Mouse (Mus musculus) limb, embryonic 15.5 days (tissue): ENCODE measurements around the gene Kmt5b. TPM values are rescaled to one million over a fixed set of nuclear protein-coding genes. Genes with fewer than 3 reads are reported as not detected.
A peak's percentile ranks its signal among the peaks of the same experiment; 100 is the strongest.

Experiments used
- ATAC-seq: fragments of 200-750 bp; cut with Nextera tagmentation; 2 replicates; pipeline ENCODE4 v1.8.0; 2017; ENCODE audit warnings: low read depth, moderate TSS enrichment; ENCODE audit not compliant: insufficient number of reproducible peaks, low FRiP score, low TSS enrichment
- H3K27ac ChIP-seq: fragments of 300-500 bp; sonication (generic); 2 replicates; pipeline ENCODE4 v1.5.1; 2015; ENCODE audit warnings: moderate library complexity, mild to moderate bottlenecking, inconsistent platforms
- H3K27me3 ChIP-seq: fragments of 300-500 bp; sonication (generic); 2 replicates; pipeline ENCODE4 v1.6.1; 2015; ENCODE audit warnings: inconsistent platforms
- H3K36me3 ChIP-seq: fragments of 300-500 bp; sonication (generic); 2 replicates; pipeline ENCODE4 v1.6.1; 2015; ENCODE audit warnings: inconsistent platforms
- H3K4me1 ChIP-seq: fragments of 300-500 bp; sonication (generic); 2 replicates; pipeline ENCODE4 v1.6.1; 2015; ENCODE audit warnings: inconsistent platforms
- H3K4me2 ChIP-seq: fragments of 300-500 bp; sonication (generic); 2 replicates; pipeline ENCODE4 v1.6.1; 2015; ENCODE audit warnings: mild to moderate bottlenecking, inconsistent platforms
- H3K4me3 ChIP-seq: fragments of 300-500 bp; sonication (generic); 2 replicates; pipeline ENCODE4 v1.5.1; 2015; ENCODE audit warnings: mild to moderate bottlenecking, inconsistent platforms
- H3K9ac ChIP-seq: fragments of 300-500 bp; sonication (generic); 2 replicates; pipeline ENCODE4 v1.6.1; 2015; ENCODE audit warnings: inconsistent platforms
- H3K9me3 ChIP-seq: fragments of 300-500 bp; sonication (generic); 2 replicates; pipeline ENCODE4 v1.6.1; 2016; ENCODE audit warnings: inconsistent platforms
- WGBS: fragments of 180-500 bp; shearing (Covaris S2); methylation state at CpG from one replicate; pipeline ENCODE4 v1.1.7; 2015; 5-methylcytosine and 5-hydroxymethylcytosine counted together
- polyA plus RNA-seq: library from polyadenylated mRNA; unstranded; fragments of >200 nt; fragmentation: Nextera tagmentation; extraction: Ambion mirVana; gene quantifications from 2 replicates; pipeline ENCODE4 v1.2.1, GENCODE M21; 2015

Gene Kmt5b
- polyA plus RNA-seq, 1 experiment from 2014 or later = 29.0 TPM

GRCm38 (mm10) chr19:3832851-3833353, 65.7 kb downstream of the Kmt5b start:
- Histone ChIP-seq H3K36me3 (no peaks in the 10 kb centered on the region), H3K9me3 (no peaks in the 10 kb centered on the region; the same call in 1 of the 2 replicates), H3K4me3 (no peak overlapping the region), H3K27me3 (no peaks in the 10 kb centered on the region), H3K4me1 (no peaks in the 10 kb centered on the region), H3K27ac (no peak overlapping the region), H3K9ac (no peak overlapping the region), H3K4me2 (no peak overlapping the region)
- 66% methylated on average over 4 of the region's 4 CpGs for WGBS
- ATAC-seq = no peak

GRCm38 (mm10) chr19:3834301-3834700, 67.1 kb downstream of the Kmt5b start:
- H3K4me3 ChIP-seq = no peak overlapping the region
- no peaks in the 10 kb centered on the region for H3K36me3 ChIP-seq
- WGBS = 90% methylated on average over 7 of the region's 7 CpGs
- no peak overlapping the region for H3K27ac ChIP-seq
- H3K4me1 ChIP-seq = no peaks in the 10 kb centered on the region
- H3K27me3 ChIP-seq = no peaks in the 10 kb centered on the region
- no peak for ATAC-seq
- H3K9ac ChIP-seq = no peak overlapping the region
- no peak overlapping the region for H3K4me2 ChIP-seq
- no peaks in the 10 kb centered on the region; the same call in 1 of the 2 replicates for H3K9me3 ChIP-seq

- Histone ChIP-seq H3K9me3 (no peaks in the 10 kb centered on the region; the same call in 1 of the 2 replicates), H3K36me3 (no peaks in the 10 kb centered on the region), H3K4me1 (peaks cover 5% of the 10 kb centered on the region; the same call in 1 of the 2 replicates), H3K4me3 (no peak overlapping the region), H3K4me2 (no peak overlapping the region), H3K27me3 (no peaks in the 10 kb centered on the region), H3K27ac (no peak overlapping the region), H3K9ac (no peak overlapping the region)
- WGBS = 87% methylated on average over 9 of the region's 9 CpGs
- ATAC-seq = no peak
Observed at GRCm38 (mm10) chr19:3836791-3837190, 69.6 kb downstream of the Kmt5b start.

- H3K9me3 ChIP-seq = no peaks in the 10 kb centered on the region; the same call in 1 of the 2 replicates
- WGBS = 63% methylated on average over 3 of the region's 3 CpGs
- no peak for ATAC-seq
- H3K36me3 ChIP-seq = no peaks in the 10 kb centered on the region
- no peak overlapping the region for H3K4me2 ChIP-seq
- H3K9ac ChIP-seq = no peak overlapping the region
- H3K27ac ChIP-seq = no peak overlapping the region
- H3K4me1 ChIP-seq = peaks cover 5% of the 10 kb centered on the region; the same call in 1 of the 2 replicates
- H3K4me3 ChIP-seq = no peak overlapping the region
- H3K27me3 ChIP-seq = no peaks in the 10 kb centered on the region
Observed at GRCm38 (mm10) chr19:3838931-3839330, 71.7 kb downstream of the Kmt5b start.

- Histone ChIP-seq H3K9ac (no peak overlapping the region), H3K4me3 (no peak overlapping the region), H3K4me2 (no peak overlapping the region), H3K27ac (peak overlapping the region; percentile 22; the same call in 1 of the 2 replicates), H3K9me3 (no peaks in the 10 kb centered on the region; the same call in 1 of the 2 replicates), H3K27me3 (no peaks in the 10 kb centered on the region), H3K4me1 (peaks cover 5% of the 10 kb centered on the region; the same call in 1 of the 2 replicates), H3K36me3 (no peaks in the 10 kb centered on the region)
- ATAC-seq = no peak
- 24% methylated on average over 2 of the region's 2 CpGs for WGBS
Observed at GRCm38 (mm10) chr19:3839686-3840085, 72.5 kb downstream of the Kmt5b start.

GRCm38 (mm10) chr19:3840214-3840651, 73.0 kb downstream of the Kmt5b start:
- WGBS = 37% methylated on average over 5 of the region's 5 CpGs
- Histone ChIP-seq H3K9ac (no peak overlapping the region), H3K4me1 (peaks cover 5% of the 10 kb centered on the region; the same call in 1 of the 2 replicates), H3K9me3 (no peaks in the 10 kb centered on the region), H3K27ac (peak overlapping the region; percentile 22; the same call in 1 of the 2 replicates), H3K27me3 (no peaks in the 10 kb centered on the region), H3K4me3 (no peak overlapping the region), H3K36me3 (no peaks in the 10 kb centered on the region), H3K4me2 (no peak overlapping the region)
- no peak for ATAC-seq

GRCm38 (mm10) chr19:3840685-3841084, 73.5 kb downstream of the Kmt5b start:
- ATAC-seq = no peak
- Histone ChIP-seq H3K9me3 (no peaks in the 10 kb centered on the region), H3K4me3 (no peak overlapping the region), H3K4me2 (no peak overlapping the region), H3K9ac (no peak overlapping the region), H3K27ac (0 out of 2 replicates have a peak overlapping the region, but pooled peaks have one; percentile 22), H3K36me3 (no peaks in the 10 kb centered on the region), H3K4me1 (peaks cover 5% of the 10 kb centered on the region; the same call in 1 of the 2 replicates), H3K27me3 (no peaks in the 10 kb centered on the region)
- WGBS = 79% methylated on average over 5 of the region's 5 CpGs

- no peak overlapping the region for H3K4me3 ChIP-seq
- H3K36me3 ChIP-seq = no peaks in the 10 kb centered on the region
- peaks cover 5% of the 10 kb centered on the region; the same call in 1 of the 2 replicates for H3K4me1 ChIP-seq
- no peaks in the 10 kb centered on the region for H3K27me3 ChIP-seq
- no peak overlapping the region for H3K9ac ChIP-seq
- no peak overlapping the region for H3K27ac ChIP-seq
- no peak overlapping the region for H3K4me2 ChIP-seq
- WGBS = 45% methylated on average over 12 of the region's 12 CpGs
- no peak for ATAC-seq
- H3K9me3 ChIP-seq = no peaks in the 10 kb centered on the region
Observed at GRCm38 (mm10) chr19:3842359-3843148, 75.3 kb downstream of the Kmt5b start.

GRCm38 (mm10) chr19:3843629-3844028, 76.4 kb downstream of the Kmt5b start:
- Histone ChIP-seq H3K4me3 (no peak overlapping the region), H3K9me3 (no peaks in the 10 kb centered on the region), H3K4me2 (no peak overlapping the region), H3K9ac (no peak overlapping the region), H3K36me3 (no peaks in the 10 kb centered on the region), H3K27me3 (no peaks in the 10 kb centered on the region), H3K27ac (no peak overlapping the region), H3K4me1 (peaks cover 5% of the 10 kb centered on the region; the same call in 1 of the 2 replicates)
- 68% methylated on average over 2 of the region's 2 CpGs for WGBS
- ATAC-seq = no peak

- Histone ChIP-seq H3K4me3 (no peak overlapping the region), H3K9ac (no peak overlapping the region), H3K27ac (no peak overlapping the region), H3K9me3 (no peaks in the 10 kb centered on the region), H3K4me2 (no peak overlapping the region), H3K27me3 (no peaks in the 10 kb centered on the region), H3K36me3 (no peaks in the 10 kb centered on the region), H3K4me1 (peaks cover 5% of the 10 kb centered on the region; the same call in 1 of the 2 replicates)
- ATAC-seq = no peak
- 92% methylated on average over 1 of the region's 1 CpGs for WGBS
Observed at GRCm38 (mm10) chr19:3844836-3845235, 77.6 kb downstream of the Kmt5b start.

- Histone ChIP-seq H3K9me3 (no peaks in the 10 kb centered on the region), H3K4me1 (0 out of 2 replicates have a peak, but pooled peaks cover under 1% of the 10 kb centered on the region), H3K9ac (no peak overlapping the region), H3K4me3 (no peak overlapping the region), H3K36me3 (no peaks in the 10 kb centered on the region), H3K27me3 (no peaks in the 10 kb centered on the region), H3K4me2 (no peak overlapping the region), H3K27ac (no peak overlapping the region)
- no peak for ATAC-seq
- 87% methylated on average over 11 of the region's 11 CpGs for WGBS
Observed at GRCm38 (mm10) chr19:3845339-3845738, 78.1 kb downstream of the Kmt5b start.

- Histone ChIP-seq H3K36me3 (no peaks in the 10 kb centered on the region), H3K27ac (no peak overlapping the region), H3K9me3 (no peaks in the 10 kb centered on the region), H3K9ac (no peak overlapping the region), H3K27me3 (no peaks in the 10 kb centered on the region), H3K4me1 (peaks cover 2% of the 10 kb centered on the region), H3K4me2 (no peak overlapping the region), H3K4me3 (no peak overlapping the region)
- WGBS = 48% methylated on average over 1 of the region's 1 CpGs
- ATAC-seq = no peak
Observed at GRCm38 (mm10) chr19:3845803-3846406, 78.7 kb downstream of the Kmt5b start.
